Mouse (Mus musculus) lung, postnatal 0 days (tissue): ENCODE results near the gene Scrg1.

Source experiments
- CTCF ChIP-seq: IDR thresholded peaks from 2 replicates; pipeline ENCODE4 v1.5.1; 2016; ENCODE audit warnings: antibody characterized with exemption, mild to moderate bottlenecking
- EP300 ChIP-seq: IDR thresholded peaks from 2 replicates; pipeline ENCODE4 v1.6.1; 2016; ENCODE audit warnings: antibody characterized with exemption, mild to moderate bottlenecking, control low read depth

DNA sequence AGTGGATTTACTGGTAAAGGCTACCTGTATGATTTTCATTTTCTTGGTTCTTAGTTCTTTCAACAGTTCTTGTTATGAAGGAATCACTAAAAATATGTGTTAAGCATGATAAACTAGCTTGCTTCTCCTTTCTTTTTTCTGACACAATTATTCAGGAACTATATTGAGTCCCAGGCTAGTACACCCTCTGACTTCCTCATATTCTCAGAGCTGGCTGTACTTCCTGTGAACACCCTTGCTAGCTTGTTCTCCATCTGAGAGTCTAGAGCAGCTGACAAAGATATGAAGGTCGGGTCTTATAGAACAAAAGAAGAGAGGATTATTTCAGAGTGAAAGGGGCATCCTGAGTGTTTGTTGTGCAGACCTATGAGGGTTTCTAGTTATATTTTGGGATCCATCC, 7.1 kb downstream of the Scrg1 start:
- TF ChIP-seq CTCF (no peak), EP300 (no peak)
